Mouse (Mus musculus) MEL (cell line): ENCODE results near the gene Plch1.

ENCODE experiments used
- CHD2 ChIP-seq: IDR thresholded peaks from 2 replicates; pipeline ENCODE4 v1.6.1; 2011; ENCODE audit warnings: low read length, improper control_type of control experiment
- CTCF ChIP-seq, 3 experiments: IDR thresholded peaks in 2 of 3; conservative IDR thresholded peaks in 1 of 3; 2 replicates each; pipeline ENCODE4 v1.5.1; 2011 to 2012; ENCODE audit warnings: low read length in 3 of 3, low read depth in 2 of 3, mild to moderate bottlenecking in 2 of 3, improper control_type of control experiment in 1 of 3, inconsistent platforms in 1 of 3, mixed read lengths in 1 of 3, moderate library complexity in 1 of 3; ENCODE audit not compliant: control insufficient read depth in 1 of 3, insufficient read depth in 1 of 3, poor library complexity in 1 of 3, severe bottlenecking in 1 of 3
- GABPA ChIP-seq: IDR thresholded peaks from 2 replicates; pipeline ENCODE4 v1.6.1; 2012; ENCODE audit warnings: low read depth, mild to moderate bottlenecking, inconsistent platforms, low read length, improper control_type of control experiment, moderate library complexity
- GATA1 ChIP-seq: IDR thresholded peaks from 2 replicates; pipeline ENCODE4 v1.6.1; 2011; ENCODE audit warnings: low read depth, low read length, improper control_type of control experiment
- MAFK ChIP-seq: IDR thresholded peaks from 2 replicates; pipeline ENCODE4 v1.6.1; 2011; ENCODE audit warnings: low read depth, mild to moderate bottlenecking, low read length, improper control_type of control experiment, borderline replicate concordance
- USF2 ChIP-seq, 2 experiments: IDR thresholded peaks; 2 replicates each; pipeline ENCODE4 v1.6.1; 2011 to 2012; ENCODE audit warnings: improper control_type of control experiment in 2 of 2, low read length in 2 of 2, borderline replicate concordance in 1 of 2, inconsistent platforms in 1 of 2, low read depth in 1 of 2, mild to moderate bottlenecking in 1 of 2; ENCODE audit not compliant: insufficient read depth in 1 of 2

DNA sequence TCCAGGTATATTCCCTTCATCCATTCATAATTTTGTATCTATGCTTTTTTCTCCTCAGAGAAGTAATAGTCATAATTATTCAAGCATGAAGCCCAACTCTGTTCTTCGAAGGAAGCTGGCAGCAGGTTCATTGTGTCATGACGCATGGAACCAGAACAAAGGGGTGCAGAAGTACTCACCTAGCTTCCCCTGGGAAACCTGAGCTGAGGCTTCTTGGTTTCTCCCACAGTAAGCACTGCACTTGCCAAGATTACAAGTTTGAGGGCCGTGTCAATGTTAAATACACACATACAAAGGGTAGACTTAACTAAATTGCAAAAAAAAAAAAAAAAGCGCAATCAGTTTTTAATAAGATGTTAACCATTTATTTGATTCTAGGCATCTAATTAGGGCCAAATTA, 3.0 kb downstream of the Plch1 start:
- TF ChIP-seq CHD2 (no peak), CTCF (IDR thresholded peaks at IDR 0.05 in 2 of 3, conservative IDR thresholded peaks at IDR 0.05 in 1 of 3; ENCODE audit: control insufficient read depth in 1 of 3, insufficient read depth in 1 of 3, low read depth in 2 of 3, low read length in 3 of 3, poor library complexity in 1 of 3, severe bottlenecking in 1 of 3) (no peak), MAFK (no peak), GATA1 (no peak), USF2 (IDR thresholded peaks at IDR 0.05; ENCODE audit: borderline replicate concordance in 1 of 2, insufficient read depth in 1 of 2, low read depth in 1 of 2, low read length in 2 of 2) (no peak), GABPA (no peak)
